Comparison of ENCODE assay signal across 32 mouse cellular contexts in genomic region chr2:7484974-7485373, GRCm38 (mm10).
"Had no signal": no experiment of that assay in that cellular context is flagged by ENCODE, and none has a peak within 500 bp of the region (broad histone marks: within the 10 kb centered on the region; RNA-seq: fewer than 3 reads in every experiment).

No protein-coding gene starts in this region.

- H3K36me3 ChIP-seq: heart, embryonic 10.5 days; heart, embryonic 12.5 days; heart, embryonic 13.5 days; heart, embryonic 15.5 days; hindbrain, embryonic 10.5 days; hindbrain, embryonic 12.5 days; hindbrain, embryonic 13.5 days; hindbrain, embryonic 15.5 days; kidney, embryonic 15.5 days had no signal

- ATAC-seq: hindbrain, embryonic 16.5 days; hindbrain, postnatal 0 days; inflammation-experienced regulatory T-cells, adult 6 months had no signal

- DNase-seq: heart, postnatal 10 days; heart, postnatal 14 days; heart, postnatal 36 days; heart, postnatal 4 days; kidney, adult 18-20 months; kidney, adult 2 months; kidney, adult 8-10 months; kidney, adult 9 months; kidney, postnatal 10 days; kidney, postnatal 14 days; kidney, postnatal 25 days; kidney, postnatal 36 days; kidney, postnatal 4 days; layer of hippocampus, adult 9-11 months; layer of hippocampus, postnatal 36 days had no signal

- H3K4me3 ChIP-seq: heart, embryonic 10.5 days; heart, embryonic 12.5 days; heart, embryonic 13.5 days; heart, embryonic 15.5 days; hindbrain, embryonic 10.5 days; hindbrain, embryonic 12.5 days; hindbrain, embryonic 13.5 days; hindbrain, embryonic 15.5 days; kidney, embryonic 15.5 days; layer of hippocampus, adult 2 months; left cerebral cortex, adult 2 months had no signal

- H3K27ac ChIP-seq: heart, embryonic 10.5 days; heart, embryonic 13.5 days; heart, embryonic 15.5 days; hindbrain, embryonic 10.5 days; hindbrain, embryonic 12.5 days; hindbrain, embryonic 13.5 days; hindbrain, embryonic 14.5 days; hindbrain, embryonic 15.5 days; hindbrain, postnatal 0 days; kidney, embryonic 15.5 days; kidney, postnatal 0 days; layer of hippocampus, adult 2 months; left cerebral cortex, adult 2 months had no signal

- H3K27me3 ChIP-seq: heart, embryonic 12.5 days; heart, embryonic 13.5 days; heart, embryonic 15.5 days; hindbrain, embryonic 12.5 days; hindbrain, embryonic 13.5 days; hindbrain, embryonic 15.5 days; kidney, embryonic 15.5 days had no signal

- H3K9ac ChIP-seq: heart, embryonic 12.5 days; heart, embryonic 13.5 days; heart, embryonic 15.5 days; hindbrain, embryonic 12.5 days; hindbrain, embryonic 13.5 days; hindbrain, embryonic 14.5 days; hindbrain, embryonic 15.5 days; kidney, embryonic 15.5 days had no signal

- H3K4me1 ChIP-seq: heart, embryonic 10.5 days; heart, embryonic 12.5 days; heart, embryonic 13.5 days; heart, embryonic 15.5 days; hindbrain, embryonic 10.5 days; hindbrain, embryonic 12.5 days; hindbrain, embryonic 13.5 days; hindbrain, embryonic 15.5 days; kidney, embryonic 15.5 days had no signal

- H3K4me2 ChIP-seq: heart, embryonic 11.5 days; heart, embryonic 12.5 days; heart, embryonic 13.5 days; heart, embryonic 15.5 days; hindbrain, embryonic 12.5 days; hindbrain, embryonic 13.5 days; hindbrain, embryonic 14.5 days; hindbrain, embryonic 15.5 days; kidney, embryonic 15.5 days had no signal

- H3K9me3 ChIP-seq: heart, embryonic 10.5 days; heart, embryonic 12.5 days; heart, embryonic 13.5 days; heart, embryonic 15.5 days; hindbrain, embryonic 10.5 days; hindbrain, embryonic 12.5 days; hindbrain, embryonic 13.5 days; hindbrain, embryonic 15.5 days; kidney, embryonic 15.5 days had no signal
